Mouse (Mus musculus) frontal cortex, postnatal 25 days (tissue): ENCODE measurements around the gene Maob.

Experiments used
- DNase-seq, 2 experiments: peaks; one replicate each; pipeline ENCODE4 v3.0.0; 2022; ENCODE audit warnings: low spot score in 2 of 2

Gene Maob

GRCm38 (mm10) chrX:16817261-16817769, at the start of gene Maob:
Gene Maob (minus strand): TSS chrX:16817366.
- no peak for DNase-seq

- DNase-seq = no peak
Observed at GRCm38 (mm10) chrX:16860244-16860643, 43.1 kb upstream of the Maob start.

GRCm38 (mm10) chrX:16846034-16846433, 28.9 kb upstream of the Maob start:
- DNase-seq = no peak

- DNase-seq = no peak
Observed at GRCm38 (mm10) chrX:16841443-16841842, 24.3 kb upstream of the Maob start.

- DNase-seq = no peak
Observed at GRCm38 (mm10) chrX:16837293-16837692, 20.1 kb upstream of the Maob start.

- DNase-seq = no peak
Observed at GRCm38 (mm10) chrX:16836488-16837082, 19.4 kb upstream of the Maob start.

- no peak for DNase-seq
Observed at GRCm38 (mm10) chrX:16826028-16826427, 8.9 kb upstream of the Maob start.

GRCm38 (mm10) chrX:16815965-16816364, 1.2 kb downstream of the Maob start:
- DNase-seq = no peak

GRCm38 (mm10) chrX:16812080-16812479, 5.1 kb downstream of the Maob start:
- no peak for DNase-seq

- no peak for DNase-seq
Observed at GRCm38 (mm10) chrX:16767453-16767852, 49.7 kb downstream of the Maob start.

- peak; percentile 5 to 12 for DNase-seq
Observed at GRCm38 (mm10) chrX:16766156-16766555, 51.0 kb downstream of the Maob start.

GRCm38 (mm10) chrX:16761430-16761829, 55.7 kb downstream of the Maob start:
- no peak for DNase-seq

GRCm38 (mm10) chrX:16754761-16755160, 62.4 kb downstream of the Maob start:
- no peak for DNase-seq

GRCm38 (mm10) chrX:16748932-16749331, 68.2 kb downstream of the Maob start:
- DNase-seq = no peak

GRCm38 (mm10) chrX:16714033-16714432, 103.1 kb downstream of the Maob start:
- DNase-seq = no peak

GRCm38 (mm10) chrX:16706094-16706493, 111.1 kb downstream of the Maob start:
- no peak for DNase-seq
